Mouse (Mus musculus): Measurements from ENCODE around the gene Brd3. TPM values are rescaled to one million over a fixed set of nuclear protein-coding genes. Genes with fewer than 3 reads are reported as not detected.

Gene Brd3
- total RNA-seq, 1 experiment from 2014 or later, result 110 TPM

DNA sequence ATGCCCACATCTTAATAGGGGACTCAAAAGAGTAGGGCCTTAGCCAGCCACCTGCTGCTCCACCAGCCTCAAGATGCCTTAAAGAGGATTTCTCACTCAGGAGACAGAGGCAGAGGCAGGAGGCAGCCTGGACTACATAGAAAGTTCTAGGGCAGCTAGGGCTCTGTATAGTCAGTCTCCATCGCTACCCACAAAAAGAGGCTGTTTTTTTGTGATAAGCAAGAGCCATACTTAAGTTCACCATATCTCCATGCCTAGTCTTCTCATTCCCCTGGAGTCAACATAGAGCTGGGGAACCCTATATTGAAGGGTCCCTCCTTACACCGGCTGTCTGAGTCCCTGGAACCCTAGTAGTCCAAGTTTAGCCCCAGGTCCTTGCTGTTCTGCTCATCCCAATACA, 36.9 kb downstream of the Brd3 start:
- no peak for DNase-seq

DNA sequence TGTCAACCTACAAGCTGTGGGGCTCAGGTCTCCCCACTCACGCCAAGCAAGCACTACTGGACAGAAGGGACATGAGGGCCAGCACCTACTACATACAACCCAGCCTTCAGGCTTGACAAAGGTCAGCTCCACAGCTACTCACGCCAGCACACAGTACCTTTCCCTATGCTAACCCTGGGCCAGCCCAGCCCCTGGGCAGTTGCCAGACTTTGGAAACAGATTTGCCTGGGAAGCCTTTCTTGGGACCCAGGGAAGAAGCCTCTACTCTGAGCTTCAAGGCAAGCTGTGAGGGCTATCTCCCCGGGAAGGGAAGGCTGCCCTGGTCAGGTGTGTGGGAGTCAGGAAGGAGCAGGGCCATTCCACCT, 37.5 kb downstream of the Brd3 start:
- DNase-seq, result peak; percentile 60

GRCm38 (mm10) chr2:27469292-27469990, 38.0 kb downstream of the Brd3 start:
- no peak for DNase-seq

DNA sequence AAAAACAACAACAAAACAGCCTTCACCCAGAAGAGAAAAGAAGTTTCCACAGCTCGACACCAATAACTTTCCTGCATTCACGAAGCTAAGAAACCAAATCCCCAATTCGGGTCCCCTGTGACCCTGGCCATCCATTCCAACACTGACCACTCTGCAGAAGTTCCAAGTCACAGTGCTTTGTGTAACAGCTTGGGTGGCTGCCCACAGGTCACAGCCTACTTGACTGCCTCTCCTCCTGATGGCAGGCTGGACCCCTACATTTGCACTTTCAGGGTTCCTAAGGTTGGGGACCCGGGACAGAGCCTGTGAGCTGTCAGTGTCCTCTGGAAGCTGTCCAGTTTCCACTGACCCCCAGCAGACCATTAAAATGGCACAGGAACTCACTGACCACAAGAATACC, 44.6 kb downstream of the Brd3 start:
- no peak for DNase-seq

GRCm38 (mm10) chr2:27461881-27462660, 45.4 kb downstream of the Brd3 start:
- no peak for DNase-seq

DNA sequence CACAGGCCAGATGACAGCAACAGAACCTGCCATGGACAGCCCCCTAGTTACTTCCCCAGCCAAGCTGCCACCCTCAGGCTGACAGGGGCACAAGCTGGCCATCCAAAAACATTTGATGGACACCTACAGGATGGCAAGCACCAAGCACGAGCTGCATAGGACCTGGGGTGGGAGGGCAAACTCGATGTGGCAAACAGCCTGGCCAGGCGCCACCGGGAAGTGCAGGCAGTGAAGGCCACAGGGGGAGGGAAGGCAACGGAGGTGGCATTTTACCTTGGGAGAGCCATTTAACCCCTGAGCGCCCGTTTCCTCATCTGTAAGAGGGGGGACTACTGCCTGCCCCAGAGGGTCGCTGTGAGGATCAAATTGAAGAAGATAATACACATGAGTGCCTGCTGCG, 46.8 kb downstream of the Brd3 start:
- peak; percentile 80 for DNase-seq

DNA sequence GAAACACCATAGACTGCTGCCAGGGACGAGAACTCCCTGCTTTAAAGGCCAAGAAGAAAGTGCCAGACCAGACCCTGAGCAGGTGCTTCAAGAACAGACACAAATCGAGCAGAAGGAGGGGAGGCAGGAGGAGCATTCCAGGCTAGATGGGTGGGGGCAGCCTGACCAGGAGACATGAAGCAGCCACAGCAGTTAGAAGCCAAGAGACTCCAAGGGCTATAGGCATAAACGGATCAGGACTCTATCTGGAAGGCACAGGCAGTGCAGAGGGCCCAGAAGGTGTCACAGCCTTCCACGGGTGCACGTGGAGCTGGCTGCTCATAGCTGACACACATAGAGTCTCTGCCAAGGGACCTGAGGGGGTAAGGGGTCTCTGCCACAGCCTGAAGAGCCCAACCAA, 47.3 kb downstream of the Brd3 start:
- no peak for DNase-seq

DNA sequence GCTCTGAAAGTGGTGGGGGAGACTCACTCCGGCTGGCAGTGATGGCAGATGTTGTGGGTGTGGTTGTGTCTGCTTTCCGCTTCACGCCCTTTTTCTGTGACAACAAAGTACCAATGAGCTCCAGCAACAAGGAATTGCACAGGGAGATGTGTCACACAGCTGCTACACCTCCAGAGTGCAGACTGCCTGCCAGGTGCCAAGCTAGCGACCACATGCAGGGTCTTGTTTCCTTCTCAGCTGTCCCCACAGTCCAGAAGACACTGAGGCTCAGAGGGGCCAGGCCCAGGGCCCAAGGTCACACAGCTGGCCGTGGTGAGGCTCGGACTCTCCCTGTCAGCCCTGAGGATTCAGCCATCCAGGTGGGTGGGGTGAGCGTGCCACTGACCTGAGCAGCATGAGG, 47.7 kb downstream of the Brd3 start:
- DNase-seq, result no peak

DNA sequence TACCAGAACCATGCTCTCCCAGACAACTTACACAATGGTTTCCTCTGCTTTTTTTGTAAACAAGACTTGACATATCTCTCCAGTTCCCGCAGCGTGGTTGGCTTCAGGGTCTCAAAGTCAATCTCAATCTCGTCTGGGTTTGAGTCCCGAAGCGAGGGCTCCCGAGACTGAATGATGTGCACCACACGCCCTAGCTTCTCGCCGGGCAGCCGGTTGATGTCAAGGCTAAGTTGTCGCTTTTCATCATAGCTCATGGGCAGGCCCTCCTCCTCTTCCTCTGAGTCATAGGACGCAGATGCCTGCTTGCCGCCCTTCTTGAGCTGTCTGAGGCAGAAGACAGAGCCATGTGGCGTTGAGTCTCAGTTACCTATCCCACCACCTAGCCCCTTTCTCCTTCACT, 57.2 kb downstream of the Brd3 start:
- peak; percentile 69 for DNase-seq

DNA sequence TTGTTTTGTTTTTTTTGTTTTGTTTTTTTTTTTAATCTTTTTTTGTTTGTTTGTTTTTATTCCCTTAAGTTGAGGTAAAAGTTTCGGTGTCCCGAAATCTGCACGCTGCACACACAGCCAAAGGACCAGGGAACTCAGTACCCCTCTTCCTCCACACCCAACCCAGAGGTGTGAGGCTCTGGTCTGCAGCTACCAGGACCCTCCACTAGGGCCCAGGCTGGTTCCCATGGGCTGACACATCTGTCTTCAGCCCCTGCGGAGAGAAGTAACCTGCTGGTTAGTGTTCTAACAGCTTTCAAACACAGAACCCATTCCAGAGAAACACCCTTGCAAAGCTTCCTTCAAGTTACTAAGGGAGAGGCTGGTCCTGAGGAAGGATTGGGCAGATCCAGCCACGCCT, 59.7 kb downstream of the Brd3 start:
- peak; percentile 3 for DNase-seq

DNA sequence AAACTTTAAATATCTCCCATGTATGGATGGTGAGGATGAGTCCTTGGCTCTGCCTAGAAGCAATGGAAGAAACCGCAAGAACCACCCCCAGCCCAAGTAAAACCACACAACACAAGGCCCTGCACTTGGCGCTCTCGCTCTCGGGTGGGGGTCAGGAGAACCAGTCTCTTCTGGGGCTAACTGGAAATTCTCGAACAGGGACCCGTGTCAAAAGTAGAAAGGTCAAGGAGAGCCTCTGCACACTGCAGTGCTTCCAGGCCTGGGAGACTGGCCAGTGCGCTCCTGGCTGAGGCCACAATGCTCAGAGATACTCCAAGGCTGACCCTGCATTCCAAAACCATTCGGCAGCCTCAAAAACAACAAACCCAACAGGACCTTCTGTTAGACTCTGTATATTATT, 60.6 kb downstream of the Brd3 start:
- peak; percentile 62 for DNase-seq

- no peak for DNase-seq
These were observed 61.6 kb downstream of the Brd3 start for GRCm38 (mm10) chr2:27445910-27446309.

DNA sequence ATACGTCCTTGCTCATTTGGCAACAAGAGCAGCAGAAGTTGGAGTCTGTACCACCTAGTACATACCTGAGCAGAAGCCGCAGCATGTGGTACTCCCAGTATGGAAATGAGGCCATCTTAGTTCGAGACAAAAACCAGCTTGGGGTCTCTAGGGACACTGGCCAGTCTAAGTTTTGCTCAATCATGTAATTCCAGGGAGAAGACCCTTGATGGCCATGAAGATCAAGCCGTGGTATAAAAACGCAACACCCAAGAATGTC, 64.1 kb downstream of the Brd3 start:
- no peak for DNase-seq

DNA sequence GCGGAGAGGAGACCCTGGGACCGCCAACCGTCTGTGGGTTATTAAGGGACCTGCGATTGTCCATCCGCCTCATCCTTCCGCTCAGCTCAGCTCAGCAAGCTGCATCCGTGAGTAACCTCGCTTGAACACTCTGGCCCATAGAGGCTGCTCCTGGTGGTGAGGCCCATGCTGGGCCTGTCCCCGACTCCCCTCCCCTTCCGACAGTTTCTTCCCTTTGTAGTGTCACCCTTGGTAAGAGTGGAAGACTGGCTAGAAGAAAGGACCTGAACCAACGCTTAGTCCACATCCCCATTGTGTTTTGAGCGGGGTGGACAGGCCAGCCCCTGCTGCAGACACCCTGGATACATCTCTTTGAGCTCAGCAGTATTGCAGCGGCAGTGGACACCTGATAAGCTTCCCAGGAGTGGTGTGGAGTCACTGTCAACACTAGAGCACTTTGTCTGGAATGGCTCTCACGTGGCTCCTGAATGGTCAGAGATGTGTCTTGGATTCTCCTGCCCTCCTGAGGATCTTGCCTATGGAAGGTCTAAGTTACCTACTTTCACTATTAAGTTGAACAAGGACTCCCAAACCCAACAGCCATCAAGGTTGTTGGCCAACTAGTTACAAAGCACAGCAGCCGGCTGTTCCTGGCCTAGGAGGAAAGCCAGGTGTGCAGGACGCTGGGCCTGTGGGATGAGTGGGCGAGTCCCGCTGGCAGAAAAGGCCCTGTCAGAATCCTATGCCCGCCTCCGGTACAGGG, 64.6 kb downstream of the Brd3 start:
- no peak for DNase-seq

DNA sequence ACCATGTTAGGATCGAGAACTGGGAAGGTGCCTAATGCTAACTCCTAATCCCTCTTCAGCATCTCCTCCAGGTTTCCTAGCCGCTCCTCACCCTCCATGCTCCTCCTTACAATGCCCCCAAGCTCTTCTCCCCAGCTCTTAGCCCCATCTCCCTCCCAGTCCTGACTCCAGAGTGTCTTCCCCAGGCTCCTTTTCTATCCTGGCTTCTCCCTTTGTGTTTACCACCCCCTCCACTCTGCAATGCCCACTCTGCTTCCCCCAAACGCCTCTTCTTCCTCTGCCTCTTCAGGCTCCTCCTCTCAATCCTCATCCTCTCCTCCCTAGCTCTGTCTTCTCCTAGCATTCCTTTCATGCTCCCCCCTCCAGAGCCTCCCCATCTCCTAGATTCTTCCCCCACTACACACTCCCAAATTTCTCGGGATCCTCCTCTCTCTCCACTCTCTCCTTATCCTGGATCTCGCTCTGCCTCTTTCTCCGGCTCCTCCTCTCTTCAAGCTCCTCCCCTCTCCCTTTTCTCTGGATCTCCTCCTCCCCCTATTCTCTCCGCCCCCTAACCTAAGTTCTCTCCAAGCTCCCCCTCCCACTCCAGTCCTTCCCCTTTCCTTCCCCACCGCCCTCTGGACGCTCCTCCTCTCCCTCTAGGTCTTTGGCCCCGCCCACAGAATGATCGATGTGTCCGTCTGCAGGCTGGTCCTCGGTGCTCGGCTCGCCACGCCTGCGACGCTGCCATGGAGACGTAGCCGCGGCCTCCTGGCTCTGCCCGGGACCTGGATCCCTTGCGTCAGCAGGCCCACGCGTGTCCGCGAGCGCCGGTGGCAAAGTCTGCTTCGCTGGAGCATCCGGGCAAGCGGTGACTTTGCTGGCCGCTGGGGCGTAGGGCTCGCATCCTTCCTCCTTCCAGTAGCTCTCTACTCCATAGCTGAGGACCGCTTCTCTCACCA, 65.4 kb downstream of the Brd3 start, which contains the start of gene Brd3os:
Gene Brd3os, plus strand, starts transcription at position 558 of the 941 bp plus-strand sequence.
- peak; percentile 94 for DNase-seq

- peak; percentile 49 for DNase-seq
These were observed 69.2 kb downstream of the Brd3 start for GRCm38 (mm10) chr2:27438281-27438680.

DNA sequence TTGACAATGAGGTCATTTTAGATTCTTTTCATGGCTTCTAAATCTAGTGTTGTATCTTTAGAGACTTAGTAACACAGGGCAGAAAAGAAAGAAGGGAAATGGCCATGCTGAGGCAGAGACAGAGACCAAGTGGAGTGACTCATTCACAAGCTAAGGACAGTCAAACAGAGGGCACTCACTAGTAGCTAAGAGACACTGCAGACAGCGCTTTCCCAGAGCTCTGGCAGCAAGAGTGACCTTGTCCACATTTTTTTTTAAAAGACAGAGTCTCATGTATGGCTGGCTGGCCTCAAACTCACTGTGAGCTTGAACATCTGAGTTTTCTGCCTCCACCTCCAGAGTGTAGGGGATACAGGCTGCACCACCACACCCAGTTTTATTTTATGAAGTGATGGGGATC, 69.6 kb downstream of the Brd3 start:
- no peak for DNase-seq

- DNase-seq, result no peak
These were observed 74.9 kb downstream of the Brd3 start for GRCm38 (mm10) chr2:27432599-27432998.

DNA sequence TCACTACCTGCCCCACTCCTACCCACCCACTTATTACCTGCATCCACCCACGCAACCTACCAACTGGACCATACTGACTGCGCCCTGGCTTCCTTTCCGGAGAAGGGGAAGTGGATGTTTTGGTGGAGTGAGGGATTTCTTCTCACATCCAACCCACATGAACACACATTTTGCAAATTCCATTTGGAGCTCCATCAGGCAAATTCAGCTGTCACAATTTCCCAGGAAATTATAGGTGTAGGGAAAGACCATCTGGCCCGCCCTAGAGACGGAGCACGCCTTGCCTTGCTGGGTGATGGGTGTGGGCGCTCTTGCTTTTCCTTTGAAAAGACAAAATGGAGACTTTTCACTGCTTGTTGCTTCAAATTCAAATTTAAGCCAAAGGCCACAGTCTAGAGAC, 76.8 kb downstream of the Brd3 start:
- no peak for DNase-seq

DNA sequence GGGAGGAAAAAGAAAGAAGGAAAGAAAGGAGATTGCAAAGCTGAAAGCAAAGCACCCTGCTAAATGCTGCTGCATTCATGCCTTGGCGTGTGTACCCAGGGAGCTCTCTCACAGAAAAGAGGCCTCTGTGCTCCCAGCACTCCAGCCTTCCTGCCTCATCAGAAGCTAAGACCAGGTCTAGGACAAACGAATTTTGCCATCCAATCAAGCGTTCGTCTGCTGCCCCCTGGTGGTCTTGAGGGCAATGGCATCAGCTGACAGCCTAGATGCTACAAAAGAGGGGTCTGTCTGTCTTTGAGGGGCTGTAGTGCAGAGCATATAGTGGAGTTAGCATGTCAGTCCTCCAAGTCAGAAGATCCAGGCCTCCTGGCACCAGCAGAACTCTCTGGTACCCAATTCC, 79.4 kb downstream of the Brd3 start:
- peak; percentile 87 for DNase-seq

GRCm38 (mm10) chr2:27426855-27427457, 80.5 kb downstream of the Brd3 start, which contains the start of gene Vav2:
Gene Vav2 (minus strand): TSS chr2:27427033.
- peak; percentile 96 for DNase-seq

- peak; percentile 69 for DNase-seq
These were observed 81.0 kb downstream of the Brd3 start for GRCm38 (mm10) chr2:27426406-27426854.

Data from adrenal gland, postnatal 25 days (tissue).